Comparison of ENCODE assay signal across 8 mouse cellular contexts in genomic region chr5:134006470-134007126, GRCm38 (mm10).
DNase-seq lines count a peak whose midpoint lies in the region; ATAC-seq and TF ChIP-seq lines count a peak whose summit lies in the region.

No protein-coding gene starts in this region.

- H3K4me1 ChIP-seq in cortical plate, adult 2 months (ENCODE audit: control insufficient read depth, insufficient read depth, low read length): no peaks in the 10 kb centered on the region

- peak; percentile 92 for ATAC-seq in megakaryocyte progenitor cell, adult 5-6 weeks (replicated peaks; ENCODE audit: poor library complexity)
- ATAC-seq in erythroid progenitor cell, adult 5-6 weeks (replicated peaks; ENCODE audit: low FRiP score, poor library complexity, severe bottlenecking): no peak

- TF ChIP-seq POLR2A in cortical plate, adult 2 months (IDR thresholded peaks at IDR 0.05; ENCODE audit: extremely low read depth, insufficient read depth, low read length): no peak

- no peak overlapping the region for H3K27ac ChIP-seq in cortical plate, adult 2 months (ENCODE audit: insufficient read depth, low read length)

- no peak overlapping the region for H3K4me3 ChIP-seq in cortical plate, adult 2 months (ENCODE audit: insufficient read depth, low read length)

- intact Hi-C loops in gastrocnemius, postnatal 14 days (cut with DNase I; ENCODE audit: low total_unique reads): no loop called here

- peak; percentile 72 to 93 for DNase-seq in adrenal gland, adult (ENCODE audit: inconsistent age in 2 of 2, low spot score in 1 of 2)
- DNase-seq in gastrocnemius, postnatal 14 days: peak; percentile 80
- peak; percentile 66 for DNase-seq in induced T-regulatory cell, adult 2 months (ENCODE audit: low read depth)
- peak; percentile 32 to 89 for DNase-seq in left cerebral cortex, adult 9 months (ENCODE audit: low spot score in 2 of 2)
- DNase-seq in right cerebral cortex, postnatal 36 days (ENCODE audit: low spot score in 2 of 2): peak; percentile 56 to 61

- peak; percentile 93 for TF ChIP-seq CTCF in cortical plate, adult 2 months (IDR thresholded peaks at IDR 0.05; ENCODE audit: extremely low read depth, insufficient read depth, low read length)
